ENCODE assay signal across 8 mouse cellular contexts in the genomic region with DNA sequence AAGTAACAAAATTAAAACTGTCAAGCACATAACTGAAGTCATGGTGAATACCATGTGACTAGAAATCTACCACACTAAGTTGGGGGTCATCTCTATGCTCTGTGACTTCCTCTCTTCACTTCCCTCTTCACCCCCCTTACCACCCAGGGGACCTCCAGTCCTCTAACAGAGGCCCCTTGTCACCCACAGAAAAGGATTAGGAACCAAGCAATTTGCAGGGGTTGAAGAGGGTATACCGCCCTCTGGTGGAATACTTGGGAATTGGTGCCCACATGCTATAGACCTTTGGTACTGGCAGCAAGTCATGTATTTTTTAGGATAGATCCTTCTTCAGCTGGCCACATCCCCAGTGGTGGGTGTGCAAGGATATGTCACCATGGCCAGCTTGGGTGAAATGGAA. TPM values are rescaled to one million over a fixed set of nuclear protein-coding genes. Genes with fewer than 3 reads are reported as not detected.
A peak's percentile ranks its signal among the peaks of the same experiment; 100 is the strongest.
DNase-seq lines count a peak whose midpoint lies in the region; ATAC-seq and TF ChIP-seq lines count a peak whose summit lies in the region.

No protein-coding gene starts in this region.

- no peak for TF ChIP-seq POLR2A in olfactory bulb, adult 2 months (IDR thresholded peaks at IDR 0.05; ENCODE audit: insufficient read depth, low read depth, low read length)
- no peak for TF ChIP-seq POLR2A in thymus, adult 2 months (IDR thresholded peaks at IDR 0.05; ENCODE audit: control insufficient read depth, extremely low read depth, insufficient read depth, low read length, poor library complexity)

- H3K36me3 ChIP-seq in C2C12 (ENCODE audit: control insufficient read depth, insufficient read depth) = no peaks in the 10 kb centered on the region
- no peaks in the 10 kb centered on the region for H3K36me3 ChIP-seq in liver, embryonic 14.5 days (replicated peaks; ENCODE audit: control insufficient read depth, insufficient read depth, low read depth)
- no peaks in the 10 kb centered on the region for H3K36me3 ChIP-seq in thymus, adult 2 months (ENCODE audit: control insufficient read depth, insufficient read depth, low read length)

- H3K4me1 ChIP-seq in liver, embryonic 14.5 days (replicated peaks; ENCODE audit: control insufficient read depth in 2 of 2, insufficient read depth in 2 of 2, low read length in 1 of 2) = no peaks in the 10 kb centered on the region
- H3K4me1 ChIP-seq in olfactory bulb, adult 2 months (ENCODE audit: control insufficient read depth, insufficient read depth, low read length) = no peaks in the 10 kb centered on the region
- no peaks in the 10 kb centered on the region for H3K4me1 ChIP-seq in thymus, adult 2 months (replicated peaks; ENCODE audit: control insufficient read depth, insufficient read depth, low read length)

- no peak for ATAC-seq in liver, embryonic 14.5 days (ENCODE audit: insufficient read depth)

- H3ac ChIP-seq in C2C12 (ENCODE audit: control insufficient read depth, insufficient read length, low read depth) = no peak overlapping the region

- 0% methylated on average over 1 of the region's 1 CpGs for WGBS in liver, embryonic 14.5 days (ENCODE audit: insufficient replicate concordance)
- 8% methylated on average over 1 of the region's 1 CpGs for WGBS in olfactory bulb, adult 2 months
- WGBS in thymus, adult 2 months = 0% methylated on average over 1 of the region's 1 CpGs

- H3K4me2 ChIP-seq in liver, embryonic 14.5 days (ENCODE audit: low read depth) = no peak overlapping the region

- H3K27ac ChIP-seq in liver, embryonic 14.5 days = no peak overlapping the region
- no peak overlapping the region for H3K27ac ChIP-seq in olfactory bulb, adult 2 months (ENCODE audit: insufficient read depth, low read depth, low read length)
- H3K27ac ChIP-seq in thymus, adult 2 months (ENCODE audit: control insufficient read depth, insufficient read depth, low read length) = no peak overlapping the region

- no peaks in the 10 kb centered on the region for H3K9me3 ChIP-seq in liver, embryonic 14.5 days (ENCODE audit: control insufficient read depth, low read length)

- no peak for TF ChIP-seq EP300 in liver, embryonic 14.5 days (IDR thresholded peaks at IDR 0.05; ENCODE audit: low read depth)

- TF ChIP-seq CTCF in C2C12 (IDR thresholded peaks at IDR 0.05; ENCODE audit: control insufficient read depth, insufficient read depth, insufficient read length) = peak; percentile 48
- TF ChIP-seq CTCF in liver, embryonic 14.5 days (IDR thresholded peaks at IDR 0.05; ENCODE audit: low read depth) = peak; percentile 89
- TF ChIP-seq CTCF in olfactory bulb, adult 2 months (IDR thresholded peaks at IDR 0.05; ENCODE audit: insufficient read depth, low read depth, low read length) = peak; percentile 47; the same call in 1 of the 2 replicates
- no peak for TF ChIP-seq CTCF in thymus, adult 2 months (IDR thresholded peaks at IDR 0.05; ENCODE audit: borderline replicate concordance, control insufficient read depth, extremely low read depth, insufficient read depth, low read length, poor library complexity)

- peak; percentile 76 for DNase-seq in NIH3T3 (ENCODE audit: low read depth)
- peak; percentile 76 to 86 for DNase-seq in cerebellum, postnatal 14 days
- DNase-seq in gastrocnemius, adult 18-20 months (ENCODE audit: low spot score) = peak; percentile 53
- peak; percentile 81 for DNase-seq in kidney, postnatal 10 days
- peak; percentile 35 to 41 (median 39) for DNase-seq in liver, embryonic 14.5 days (ENCODE audit: low read depth in 3 of 3, low spot score in 3 of 3)
- DNase-seq in thymus, adult 2 months = peak; percentile 72

- H3K79me3 ChIP-seq in C2C12 (ENCODE audit: low read depth) = no peaks in the 10 kb centered on the region

- no peaks in the 10 kb centered on the region for H3K27me3 ChIP-seq in C2C12 (ENCODE audit: control insufficient read depth, insufficient read depth, insufficient read length)
- no peaks in the 10 kb centered on the region for H3K27me3 ChIP-seq in liver, embryonic 14.5 days (ENCODE audit: control insufficient read depth, insufficient read depth, low read length)
- H3K27me3 ChIP-seq in thymus, adult 2 months (ENCODE audit: control insufficient read depth, insufficient read depth, low read length) = no peaks in the 10 kb centered on the region

- no peak overlapping the region for H3K4me3 ChIP-seq in C2C12 (ENCODE audit: insufficient read depth, poor library complexity, severe bottlenecking)
- no peak overlapping the region for H3K4me3 ChIP-seq in liver, embryonic 14.5 days (ENCODE audit: insufficient read depth in 1 of 2, low read depth in 2 of 2, low read length in 2 of 2)
- H3K4me3 ChIP-seq in olfactory bulb, adult 2 months (ENCODE audit: insufficient read depth, low read depth, low read length) = no peak overlapping the region
- no peak overlapping the region for H3K4me3 ChIP-seq in thymus, adult 2 months (ENCODE audit: control insufficient read depth, insufficient read depth, low read length)

- H3K79me2 ChIP-seq in C2C12 (ENCODE audit: control insufficient read depth, insufficient read depth) = no peaks in the 10 kb centered on the region

- H3K9ac ChIP-seq in liver, embryonic 14.5 days (replicated peaks) = no peak overlapping the region

TF ChIP-seq in C2C12, 6 proteins besides CTCF, POLR2A, EP300 and RAD21:
- no peak for TF ChIP-seq CEBPB (IDR thresholded peaks at IDR 0.05; ENCODE audit: low read depth)
- no peak for TF ChIP-seq MYOD1 (IDR thresholded peaks at IDR 0.05; ENCODE audit: control insufficient read depth, insufficient read length, low read depth)
- TF ChIP-seq MYOG (IDR thresholded peaks at IDR 0.05; ENCODE audit: control insufficient read depth, extremely low read depth, insufficient read length) = no peak

RNA-seq across cellular contexts. Expression of a gene that starts 14.6 kb away (rescaled TPM):
- polyA plus RNA-seq in C2C12 (2012; fragmentation: generic; extraction: Trizol) = 168 TPM
- total RNA-seq in gastrocnemius, adult 18-20 months (2021) = 10 to 100 TPM; 51.6 to 56.3 TPM
- 24.9 and 35.0 TPM in 2 replicates for polyA plus RNA-seq in liver, embryonic 14.5 days (2012; rRNA removed)
- polyA plus RNA-seq in liver, embryonic 14.5 days (2014; fragmentation: Nextera tagmentation; extraction: Ambion mirVana) = 51.0 and 58.2 TPM in 2 replicates
- not detected in 2 replicates for polyA plus RNA-seq in olfactory bulb, adult 2 months (2012; ENCODE audit: insufficient read depth, insufficient read length, low replicate concordance, missing spikeins)
- 28.5 and 38.8 TPM in 2 replicates for polyA plus RNA-seq in thymus, adult 2 months (2012; rRNA removed)

RNA-seq across cellular contexts. Expression of a gene that starts 22.1 kb away (rescaled TPM):
- 11.0 TPM for polyA plus RNA-seq in C2C12 (2012; fragmentation: generic; extraction: Trizol)
- 10 to 100 TPM; 34.0 to 36.5 TPM for total RNA-seq in gastrocnemius, adult 18-20 months (2021)
- polyA plus RNA-seq in liver, embryonic 14.5 days (2012; rRNA removed) = 2.1 and 4.9 TPM in 2 replicates
- 20.8 and 24.1 TPM in 2 replicates for polyA plus RNA-seq in liver, embryonic 14.5 days (2014; fragmentation: Nextera tagmentation; extraction: Ambion mirVana)
- polyA plus RNA-seq in olfactory bulb, adult 2 months (2012; ENCODE audit: insufficient read depth, insufficient read length, low replicate concordance, missing spikeins) = not detected in 2 replicates
- 4.1 and 4.5 TPM in 2 replicates for polyA plus RNA-seq in thymus, adult 2 months (2012; rRNA removed)

Comparison
In these comparisons a context has a peak if more than half of its experiments do, and no peak if none do; other contexts are left out.
1. RNA of a gene that starts 14.6 kb away (polyA plus RNA-seq): 168 TPM in C2C12 (single experiment), 24.9 to 58.2 TPM in liver, embryonic 14.5 days and 28.5 to 38.8 TPM in thymus, adult 2 months; not detected in olfactory bulb, adult 2 months; every median in the first group is over 10 times any median in the second.
2. Peak in every context shown above with its lines, with median percentiles within 50 percentile points of each other: DNase-seq.